Mouse (Mus musculus): Measurements from ENCODE around the gene Dcun1d1. TPM values are rescaled to one million over a fixed set of nuclear protein-coding genes. Genes with fewer than 3 reads are reported as not detected.

Gene Dcun1d1
- polyA plus RNA-seq, 1 experiment from 2014 or later: 111 TPM

- 93% methylated on average over 9 of the region's 9 CpGs for WGBS
- H3K36me3 ChIP-seq: peaks cover 38% of the 10 kb centered on the region
- no peak overlapping the region for H3K9ac ChIP-seq
- H3K9me3 ChIP-seq: no peaks in the 10 kb centered on the region
- no peak overlapping the region for H3K4me3 ChIP-seq
- no peak overlapping the region for H3K4me2 ChIP-seq
- no peak for ATAC-seq (ENCODE audit: low FRiP score)
- H3K4me1 ChIP-seq (replicated peaks): no peaks in the 10 kb centered on the region
- no peaks in the 10 kb centered on the region for H3K27me3 ChIP-seq
- H3K27ac ChIP-seq: no peak overlapping the region
Observed at GRCm38 (mm10) chr3:35849326-35849725, 87.9 kb downstream of the Dcun1d1 start.

Other genes with a start within 250 kb of the Dcun1d1 start
- gene Atp11b, start 183.3 kb downstream of the Dcun1d1 start, polyA plus RNA-seq (2015; fragmentation: Nextera tagmentation; extraction: Ambion mirVana): 26.6 and 29.3 TPM in 2 replicates
- gene Mccc1, start 63.2 kb upstream of the Dcun1d1 start, polyA plus RNA-seq (2015; fragmentation: Nextera tagmentation; extraction: Ambion mirVana): 30.8 and 33.5 TPM in 2 replicates
- gene Ccdc144b, start 116.1 kb upstream of the Dcun1d1 start, polyA plus RNA-seq (2015; fragmentation: Nextera tagmentation; extraction: Ambion mirVana): not detected in 2 replicates
- 88.4 and 89.5 TPM in 2 replicates for gene Acad9, start 128.5 kb upstream of the Dcun1d1 start, polyA plus RNA-seq (2015; fragmentation: Nextera tagmentation; extraction: Ambion mirVana)
- 13.0 and 13.2 TPM in 2 replicates for gene D3Ertd254e, start 213.6 kb upstream of the Dcun1d1 start, polyA plus RNA-seq (2015; fragmentation: Nextera tagmentation; extraction: Ambion mirVana)